Mouse (Mus musculus) Patski (cell line): ENCODE results near the gene Wdr18. TPM values are rescaled to one million over a fixed set of nuclear protein-coding genes. Genes with fewer than 3 reads are reported as not detected.

Experiments
- ATAC-seq: fragments of 100-300 bp; one replicate; pipeline ENCODE4 v1.8.0; 2021
- CTCF ChIA-PET: fragments of 350-600 bp; sonication (Branson Sonifier 250); formaldehyde crosslinking; loops from one replicate; lab custom pipeline; 2022; ENCODE audit warnings: inconsistent platforms; lab: Charles Lee
- POLR2A ChIA-PET: fragments of 350-600 bp; sonication (Branson Sonifier 250); formaldehyde crosslinking; loops from one replicate; lab custom pipeline; 2022; ENCODE audit warnings: antibody characterized with exemption, inconsistent platforms; lab: Charles Lee
- DNase-seq: peaks from one replicate; pipeline ENCODE4 v3.0.0-alpha.2; 2011; ENCODE audit warnings: low read depth, low spot score
- H3K27me3 ChIP-seq: fragments of 371-371 bp; one replicate; pipeline ENCODE4 v1.5.1; 2021
- CTCF ChIP-seq: fragments of 100-300 bp; IDR thresholded peaks from one replicate; pipeline ENCODE4 v1.5.1; 2021
- in situ Hi-C: fragments of 300-500 bp; cut with MboI; formaldehyde crosslinking; loops from 3 replicates; pipeline ENCODE4 v1.11.1; 2018; ENCODE audit warnings: low pct_unique_long_range_greater_than_20kb, mixed read lengths
- polyA plus RNA-seq: library from polyadenylated mRNA; unstranded; gene quantifications from one replicate; pipeline ENCODE4 v1.2.3, GENCODE M21; 2021

Wdr18 gene
- polyA plus RNA-seq, 1 experiment from 2014 or later = 45.4 TPM

DNA sequence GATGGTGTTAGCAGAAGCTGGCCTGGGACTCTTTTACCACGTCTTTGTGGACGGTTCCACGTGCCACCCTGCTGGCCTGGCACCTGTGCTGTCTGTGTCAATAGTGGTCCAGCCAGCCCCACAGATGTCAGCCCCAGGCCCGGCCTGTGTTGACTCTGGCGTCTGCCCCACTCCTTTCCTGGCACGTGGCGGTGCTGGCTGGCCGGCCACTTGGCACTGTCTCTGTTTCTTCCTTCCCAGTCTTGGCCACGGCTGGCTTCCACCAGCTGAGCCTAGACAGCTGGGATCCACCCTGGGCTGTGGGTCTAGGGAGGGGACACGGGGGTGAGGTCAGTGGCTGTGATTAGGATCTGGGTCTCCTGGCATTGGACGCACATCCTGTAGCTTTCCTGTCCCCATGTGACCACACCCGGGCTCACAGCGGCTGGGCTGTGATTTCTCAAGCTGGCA is 25.7 kb upstream of the Wdr18 start:
- CTCF ChIA-PET = interaction anchor here (0.8 kb wide), 1 partner anchor 20 kb away, joined by 3 read pairs; no protein-coding TSS in a partner anchor
- no peaks in the 10 kb centered on the region for H3K27me3 ChIP-seq
- DNase-seq = no peak
- POLR2A ChIA-PET = interaction anchor here (2.6 kb wide), 1 partner anchor 15 kb away, joined by 8 read pairs; no protein-coding TSS in a partner anchor
- in situ Hi-C loops = no loop called here
- TF ChIP-seq CTCF = no peak
- ATAC-seq = no peak

GRCm38 (mm10) chr10:79934794-79935569 is 25.0 kb upstream of the Wdr18 start:
- H3K27me3 ChIP-seq = no peaks in the 10 kb centered on the region
- TF ChIP-seq CTCF = no peak
- no peak for ATAC-seq
- in situ Hi-C loops = no loop called here
- DNase-seq = no peak
- ChIA-PET POLR2A (interaction anchor here (2.6 kb wide), 1 partner anchor 15 kb away, joined by 8 read pairs; no protein-coding TSS in a partner anchor), CTCF (no interaction called here)

GRCm38 (mm10) chr10:79936284-79936910 is 23.6 kb upstream of the Wdr18 start:
- in situ Hi-C loops = no loop called here

DNA sequence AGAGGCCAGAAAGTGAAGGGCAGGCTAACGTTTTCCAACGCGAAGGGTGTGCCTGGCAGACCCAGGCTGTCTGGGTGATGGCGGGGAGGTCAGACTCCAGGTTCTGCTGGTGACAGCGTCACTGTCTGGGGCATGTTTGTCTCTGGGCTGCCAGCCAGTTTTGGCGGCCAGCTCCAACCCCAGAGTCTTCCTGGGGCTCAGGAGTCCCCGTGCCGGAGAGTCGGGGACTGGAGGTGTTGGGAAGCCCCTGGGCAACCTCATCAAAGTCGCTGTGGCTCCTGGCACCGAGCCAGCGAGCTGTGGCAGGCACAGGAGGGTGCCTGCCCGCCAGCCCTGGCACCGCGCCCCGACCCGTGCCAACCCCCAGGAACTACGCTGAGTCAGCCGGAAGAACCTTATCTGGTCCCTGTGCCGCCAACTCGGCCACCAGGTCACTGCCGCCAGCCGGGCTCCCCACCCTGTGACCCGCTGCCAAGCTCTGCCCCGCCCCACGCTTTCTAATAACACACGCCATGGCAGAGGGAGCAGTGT is 23.0 kb upstream of the Wdr18 start:
- CTCF ChIA-PET = interaction anchor here (2.5 kb wide), 1 partner anchor 12 kb away, joined by 8 read pairs; no protein-coding TSS in a partner anchor
- no peaks in the 10 kb centered on the region for H3K27me3 ChIP-seq
- POLR2A ChIA-PET = interaction anchor here (0.6 kb wide), 1 partner anchor 231 kb away, joined by 5 read pairs; no protein-coding TSS in a partner anchor
- in situ Hi-C loops = no loop called here
- no peak for TF ChIP-seq CTCF
- peak; percentile 68 for DNase-seq
- ATAC-seq = peak; percentile 30

More at GRCm38 (mm10) chr10:79936284-79936910, 23.6 kb upstream of the Wdr18 start:
- no peak for TF ChIP-seq CTCF
- CTCF ChIA-PET = interaction anchor here (2.5 kb wide), 1 partner anchor 11 kb away, joined by 8 read pairs; no protein-coding TSS in a partner anchor
- H3K27me3 ChIP-seq = no peaks in the 10 kb centered on the region
- POLR2A ChIA-PET = interaction anchor here (0.8 to 1.0 kb wide), 2 partner anchors 9 to 16 kb away, joined by 3 read pairs; no protein-coding TSS in a partner anchor
- ATAC-seq (no peak), DNase-seq (no peak)

DNA sequence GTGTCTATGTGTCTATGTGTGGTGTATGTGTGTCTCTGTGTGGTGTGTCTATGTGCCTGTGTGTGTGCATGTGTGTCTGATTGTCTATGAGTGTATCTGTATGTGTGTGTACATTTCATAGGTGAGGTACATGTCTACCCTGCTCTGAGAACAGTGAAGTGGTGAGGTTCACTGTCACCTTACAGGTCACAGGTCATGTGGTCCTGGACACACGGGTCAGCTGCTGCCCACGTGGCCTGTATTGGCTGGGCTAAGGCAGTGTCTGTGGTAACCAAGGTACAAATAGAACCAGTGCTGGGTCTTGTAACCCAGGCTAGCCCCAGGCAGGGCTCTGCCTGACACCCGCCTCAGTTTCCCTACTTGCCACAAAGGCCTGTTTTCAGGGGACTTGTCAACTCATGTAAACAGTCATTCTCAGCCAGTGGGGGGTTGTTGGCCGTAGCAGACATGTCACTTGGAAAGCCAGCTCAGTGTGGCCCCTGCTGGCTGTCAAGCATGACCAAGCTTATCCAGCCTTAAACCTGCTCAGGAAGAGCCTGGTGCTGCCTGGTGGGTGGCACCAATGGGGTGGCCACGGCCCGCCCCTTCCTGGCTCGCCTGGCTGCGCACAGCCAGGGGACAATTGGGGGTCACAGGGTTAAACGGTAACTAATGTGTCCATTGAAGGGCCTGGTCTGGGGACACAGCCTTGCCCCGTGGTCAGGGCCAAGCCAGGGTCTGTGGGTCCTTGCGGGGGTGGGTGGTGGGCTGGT is 22.0 kb upstream of the Wdr18 start:
- H3K27me3 ChIP-seq = no peaks in the 10 kb centered on the region
- no peak for TF ChIP-seq CTCF
- ChIA-PET CTCF (interaction anchor here (1.3 to 2.5 kb wide), 2 partner anchors 13 to 20 kb away, joined by 4 to 8 read pairs; no protein-coding TSS in a partner anchor), POLR2A (no interaction called here)
- ATAC-seq (no peak), DNase-seq (no peak)
- in situ Hi-C loops = no loop called here

GRCm38 (mm10) chr10:79940749-79941148 is 19.2 kb upstream of the Wdr18 start:
- ChIA-PET CTCF (interaction anchor here (1.5 kb wide), 1 partner anchor 10 kb away, joined by 4 read pairs; no protein-coding TSS in a partner anchor), POLR2A (interaction anchor here (0.6 to 1.6 kb wide), 3 partner anchors 13 to 70 kb away, joined by 3 to 6 read pairs (median 5); no protein-coding TSS in a partner anchor)
- ATAC-seq = no peak
- no peak for TF ChIP-seq CTCF
- DNase-seq = no peak
- in situ Hi-C loops = no loop called here
- H3K27me3 ChIP-seq = no peaks in the 10 kb centered on the region

DNA sequence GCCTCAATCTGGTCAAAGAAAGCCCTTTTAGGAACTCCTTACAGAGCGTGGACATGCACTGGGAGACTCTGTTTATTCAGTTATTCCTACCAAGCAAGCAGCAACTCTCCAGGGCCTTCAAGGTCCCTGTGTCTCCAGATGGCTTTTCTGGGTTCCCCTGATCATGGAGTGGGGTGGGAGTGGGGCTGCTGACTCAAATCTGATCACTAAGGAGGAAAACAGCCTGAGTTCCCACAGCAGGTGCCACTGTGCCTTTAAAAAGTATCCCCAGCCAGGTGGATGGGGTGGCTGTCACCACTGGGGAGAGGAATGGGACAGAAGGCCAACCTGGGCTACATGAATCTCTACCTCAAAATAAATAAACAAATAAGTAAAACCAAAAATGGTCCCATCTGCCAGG is 17.0 kb upstream of the Wdr18 start:
- H3K27me3 ChIP-seq = no peaks in the 10 kb centered on the region
- ChIA-PET POLR2A (interaction anchor here (0.7 kb wide), 1 partner anchor 34 kb away, joined by 5 read pairs; no protein-coding TSS in a partner anchor), CTCF (interaction anchor here (1.3 kb wide), 1 partner anchor 15 kb away, joined by 3 read pairs; no protein-coding TSS in a partner anchor)
- ATAC-seq = no peak
- in situ Hi-C loops = no loop called here
- TF ChIP-seq CTCF = no peak
- no peak for DNase-seq

GRCm38 (mm10) chr10:79943471-79943901 is 16.5 kb upstream of the Wdr18 start:
- in situ Hi-C loops = no loop called here
- POLR2A ChIA-PET = no interaction called here
- CTCF ChIA-PET = interaction anchor here (1.3 kb wide), 1 partner anchor 14 kb away, joined by 3 read pairs; no protein-coding TSS in a partner anchor
- DNase-seq (no peak), ATAC-seq (no peak)
- no peaks in the 10 kb centered on the region for H3K27me3 ChIP-seq
- TF ChIP-seq CTCF = no peak

- ATAC-seq (peak; percentile 71), DNase-seq (peak; percentile 75)
- ChIA-PET CTCF (interaction anchor here (1.2 to 2.0 kb wide), 3 partner anchors 10 to 14 kb away, joined by 3 to 6 read pairs (median 6); partner anchors contain the start of gene Wdr18), POLR2A (interaction anchor here (0.6 to 1.5 kb wide), 3 partner anchors 10 to 216 kb away, joined by 3 to 10 read pairs (median 5); no protein-coding TSS in a partner anchor)
- no peaks in the 10 kb centered on the region for H3K27me3 ChIP-seq
- in situ Hi-C loops = no loop called here
- TF ChIP-seq CTCF = no peak
Measured at GRCm38 (mm10) chr10:79945507-79946234, 14.3 kb upstream of the Wdr18 start.
